Mouse (Mus musculus) spleen, adult 12 weeks (tissue): ENCODE results near the gene Olfr1347.
"Not testable (repeated sequence)": the region's sequence is repeated elsewhere in the genome, so short reads cannot be mapped to it uniquely, and the experiment has no call there.

Experiments used
- DNase-seq: peaks from one replicate; pipeline ENCODE4 v3.0.0; 2022; ENCODE audit warnings: low spot score

Olfr1347 gene

DNA sequence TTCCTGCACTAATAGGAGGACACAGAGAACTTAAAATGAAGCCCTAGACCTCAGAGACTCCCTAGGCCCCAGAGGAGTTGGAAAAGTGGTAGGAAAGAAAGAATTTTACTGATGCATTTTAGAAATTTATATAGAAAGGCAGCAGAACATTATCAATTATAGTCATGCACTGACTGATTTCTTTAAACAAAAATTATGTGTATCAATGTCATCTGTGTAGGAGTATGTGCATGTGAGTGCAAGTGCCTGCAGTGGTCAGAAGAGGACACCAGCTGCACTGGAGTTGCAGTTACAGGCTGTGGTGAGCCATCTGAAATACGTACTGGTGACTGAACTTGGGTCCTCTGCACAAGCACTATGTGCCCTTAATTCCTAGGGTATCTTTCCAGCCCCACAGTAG lies at the start of gene Olfr1347:
Gene Olfr1347, minus strand, starts transcription at position 101 of the 400 bp plus-strand sequence.
- DNase-seq: no peak

DNA sequence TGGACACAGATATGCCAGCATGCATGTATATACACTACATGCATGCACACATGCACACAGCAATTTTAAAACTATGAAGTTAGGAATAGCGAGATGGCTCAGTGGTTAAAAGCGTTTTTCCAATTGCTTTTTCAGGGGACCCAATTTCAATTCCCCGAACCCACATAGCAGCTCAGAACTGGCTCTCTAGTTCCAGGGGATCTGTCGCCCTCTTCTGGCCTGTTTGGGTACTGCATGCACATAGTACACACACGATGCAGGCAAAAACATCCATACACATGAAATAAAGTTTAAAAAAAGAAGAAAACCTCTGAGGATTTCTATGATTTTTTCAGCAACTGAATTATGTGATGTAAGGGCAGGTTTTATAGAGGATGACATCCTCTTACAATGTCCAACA lies 26.6 kb upstream of the Olfr1347 start:
- DNase-seq: no peak

DNA sequence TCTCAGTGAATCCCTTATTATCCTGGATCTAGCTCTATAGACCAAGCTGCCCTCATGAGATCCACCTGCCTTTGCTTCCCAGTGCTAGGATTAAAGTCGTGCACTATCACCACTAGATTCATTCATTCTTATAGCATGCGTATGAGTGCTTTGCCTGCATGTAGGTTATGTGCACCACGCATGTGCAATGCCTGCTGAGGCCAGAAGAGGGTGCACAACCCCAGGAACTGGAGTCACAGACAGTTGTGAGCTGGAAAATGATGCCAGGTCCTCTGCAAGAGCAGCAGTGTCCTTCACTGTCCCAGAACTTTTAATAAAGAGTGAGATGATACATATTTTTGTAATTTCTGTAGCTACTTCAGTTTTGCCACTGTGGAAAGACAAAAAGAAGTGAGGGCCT lies 25.4 kb upstream of the Olfr1347 start:
- DNase-seq: no peak

DNA sequence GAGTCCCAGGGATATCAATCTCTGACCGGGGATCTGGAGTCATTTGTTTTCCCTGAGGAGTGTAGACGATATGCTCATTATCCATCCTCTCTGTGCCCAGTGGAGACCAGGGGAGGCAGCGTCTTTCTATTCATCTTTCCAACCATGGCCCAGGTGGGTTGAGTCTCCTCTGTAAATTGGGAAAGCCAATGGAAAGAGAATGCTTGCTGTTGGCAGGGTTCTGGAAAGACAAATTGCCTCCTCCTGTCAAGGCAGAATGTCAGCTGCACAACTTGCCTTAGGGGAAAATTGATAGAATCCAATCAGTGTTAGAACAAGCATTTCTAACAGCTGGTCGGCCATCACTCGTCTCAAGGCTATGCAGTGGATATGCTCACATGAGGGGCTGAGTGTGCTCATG lies 23.3 kb upstream of the Olfr1347 start, which contains the start of gene Olfr1349:
Gene Olfr1349, minus strand, starts transcription at position 101 of the 400 bp plus-strand sequence.
- DNase-seq: no peak

DNA sequence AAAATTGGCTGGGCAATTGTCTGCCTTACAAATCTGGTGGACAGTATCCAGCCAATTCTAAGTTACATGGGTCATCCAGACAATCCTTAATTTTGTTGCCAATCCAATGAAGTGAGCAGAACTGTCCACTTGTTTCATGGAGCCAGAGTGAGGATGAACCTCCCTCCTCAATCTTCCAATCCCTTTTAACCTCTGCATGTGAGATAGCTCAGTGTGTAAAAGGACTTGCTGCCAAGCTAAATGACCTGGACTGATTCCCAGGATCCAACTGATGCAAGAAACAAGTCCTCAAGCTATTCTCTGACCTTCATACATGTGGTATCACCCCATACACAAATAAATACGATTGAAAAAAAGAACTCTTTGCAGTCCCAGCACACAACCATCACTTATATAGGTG lies 22.1 kb upstream of the Olfr1347 start:
- DNase-seq: no peak

DNA sequence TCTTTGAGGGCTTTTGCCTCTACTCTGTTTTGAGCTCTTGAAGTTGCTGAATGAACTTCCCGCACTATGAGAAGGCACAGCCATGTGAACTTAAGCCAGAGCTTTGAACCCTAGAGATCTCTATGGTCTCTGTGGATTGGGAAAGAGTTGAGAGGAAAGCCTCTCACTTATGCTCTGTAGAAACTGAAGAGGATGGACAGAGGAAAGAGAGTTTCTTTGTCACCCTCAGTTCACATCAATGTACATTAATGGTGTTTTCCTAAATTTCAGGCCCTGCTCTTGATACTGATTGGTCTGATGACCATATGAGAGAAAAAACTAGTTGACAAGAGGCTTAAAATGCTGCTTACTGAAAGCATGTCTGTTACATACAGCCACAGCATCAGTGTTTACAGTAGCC lies 9.1 kb upstream of the Olfr1347 start, which contains the start of gene Olfr1348:
Gene Olfr1348, minus strand, starts transcription at position 101 of the 400 bp plus-strand sequence.
- no peak for DNase-seq

DNA sequence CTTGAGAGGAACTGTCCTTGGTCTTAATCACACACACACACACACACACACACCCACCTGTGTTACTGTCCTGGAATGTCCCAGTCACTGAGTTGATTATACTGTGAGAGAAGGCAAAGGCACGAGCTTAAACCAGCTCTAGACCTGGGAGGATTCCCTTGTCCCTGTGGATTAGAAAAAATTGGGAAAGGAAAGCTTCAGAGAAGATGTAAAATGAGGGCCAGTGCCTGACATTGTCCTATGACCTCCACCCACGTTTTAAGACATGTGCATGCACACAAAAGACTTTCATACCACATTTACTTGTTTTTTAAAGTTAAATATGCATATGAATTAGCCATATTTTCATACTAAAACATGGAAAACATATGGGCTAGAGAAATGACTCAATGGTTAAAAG lies 12.7 kb downstream of the Olfr1347 start, which contains the start of gene Olfr5:
Gene Olfr5, minus strand, starts transcription at position 101 of the 400 bp plus-strand sequence.
- DNase-seq: no peak

DNA sequence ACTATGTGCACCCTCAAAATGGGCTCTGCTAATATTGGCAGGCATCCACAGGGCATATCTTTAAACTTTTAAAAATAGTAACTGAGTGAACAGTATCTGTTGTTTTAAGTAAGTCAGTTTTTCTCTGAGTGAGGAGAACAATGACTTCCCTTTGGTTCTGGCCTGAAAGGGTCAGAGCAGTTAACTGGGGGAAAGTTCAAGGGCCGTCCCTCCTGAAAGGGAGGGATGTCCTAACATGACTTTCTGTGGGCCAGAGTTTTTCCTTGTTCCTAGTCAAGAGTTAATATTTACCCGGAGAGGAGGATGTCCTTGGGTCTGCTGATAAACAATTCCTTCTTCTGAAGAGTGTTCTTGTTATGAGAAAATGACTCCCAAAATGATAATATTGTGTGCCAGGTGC lies 21.9 kb downstream of the Olfr1347 start:
- DNase-seq: not testable (repeated sequence)

DNA sequence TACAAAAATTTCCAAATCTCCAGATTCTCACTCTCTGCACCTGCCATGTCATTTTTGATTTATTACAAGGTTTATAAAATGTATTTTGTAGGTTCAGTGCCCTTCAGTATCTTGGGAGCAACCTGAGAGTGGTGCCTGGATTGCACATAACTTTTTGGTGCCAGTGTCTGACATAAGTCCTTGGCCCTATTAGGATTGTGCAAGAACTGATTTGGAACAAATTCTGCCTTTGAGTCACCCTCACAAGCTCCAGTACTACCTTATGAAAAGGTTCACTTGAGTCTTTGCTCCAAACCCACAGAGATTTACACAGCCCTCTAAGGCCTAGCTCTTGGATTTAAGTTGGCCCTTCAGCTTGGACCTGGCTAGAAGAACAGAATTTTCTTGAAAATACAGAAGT lies 32.6 kb downstream of the Olfr1347 start, which contains the start of gene Olfr1346:
Gene Olfr1346, plus strand, starts transcription at position 151 of the 400 bp plus-strand sequence.
- DNase-seq: no peak

DNA sequence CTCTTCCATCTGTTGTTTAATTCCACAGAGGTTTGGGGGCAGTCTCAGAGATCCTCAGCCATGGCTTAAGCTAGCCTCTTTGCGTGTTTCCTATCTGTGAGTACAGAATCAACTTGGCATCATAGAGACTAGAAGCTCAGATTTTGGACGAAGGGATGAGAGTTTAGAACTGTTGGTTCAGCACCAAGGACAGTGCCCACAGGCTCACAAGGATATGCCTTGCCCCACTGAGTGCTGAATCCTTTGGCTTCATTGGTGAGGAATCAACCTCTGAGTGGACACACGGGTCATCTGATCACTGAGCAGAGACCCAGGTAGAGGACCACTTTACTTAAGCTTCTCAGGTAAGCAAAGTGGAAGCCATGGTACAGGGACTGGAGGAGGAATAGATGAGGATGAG lies 43.2 kb downstream of the Olfr1347 start:
- DNase-seq: no peak

DNA sequence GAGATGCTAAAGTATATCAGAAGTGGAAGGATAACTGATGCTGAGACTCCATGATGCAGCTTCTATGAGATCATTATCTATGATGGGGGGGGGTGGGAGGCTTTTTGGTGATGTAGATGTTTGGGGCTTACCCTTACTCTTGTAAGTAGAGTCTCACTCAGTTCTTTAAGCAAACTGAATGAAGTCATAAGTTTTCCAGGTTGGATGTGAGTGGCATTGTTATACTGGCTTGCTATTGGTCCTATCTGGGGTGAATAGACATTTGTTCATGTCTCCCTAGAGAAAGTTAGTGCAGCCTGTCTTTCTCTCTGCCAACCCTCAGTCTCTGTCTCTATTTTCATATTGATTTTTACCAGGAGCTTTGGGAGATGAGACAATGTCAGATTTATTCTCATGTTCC lies 43.7 kb downstream of the Olfr1347 start, which contains the start of gene Olfr1336:
Gene Olfr1336, plus strand, starts transcription at position 301 of the 400 bp plus-strand sequence.
- no peak for DNase-seq

DNA sequence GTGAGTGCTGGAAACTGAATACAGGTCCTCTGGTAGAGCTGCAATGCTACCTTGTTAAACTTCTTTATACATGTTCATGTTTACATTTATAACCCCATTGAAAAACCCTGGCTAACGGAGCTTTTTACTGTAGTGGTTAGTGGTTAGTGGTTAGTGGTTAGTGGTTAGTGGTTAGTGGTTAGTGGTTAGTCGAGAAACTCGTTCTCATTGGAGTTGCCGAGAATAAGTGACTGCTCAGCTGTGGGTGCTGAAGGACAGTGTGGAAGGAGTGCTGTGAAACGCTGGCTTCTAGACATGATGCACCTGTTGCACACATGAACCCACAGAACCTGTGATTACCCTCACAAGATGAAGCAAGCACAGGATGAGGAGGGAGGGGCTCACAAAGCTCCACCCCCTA lies 51.8 kb downstream of the Olfr1347 start:
- no peak for DNase-seq

DNA sequence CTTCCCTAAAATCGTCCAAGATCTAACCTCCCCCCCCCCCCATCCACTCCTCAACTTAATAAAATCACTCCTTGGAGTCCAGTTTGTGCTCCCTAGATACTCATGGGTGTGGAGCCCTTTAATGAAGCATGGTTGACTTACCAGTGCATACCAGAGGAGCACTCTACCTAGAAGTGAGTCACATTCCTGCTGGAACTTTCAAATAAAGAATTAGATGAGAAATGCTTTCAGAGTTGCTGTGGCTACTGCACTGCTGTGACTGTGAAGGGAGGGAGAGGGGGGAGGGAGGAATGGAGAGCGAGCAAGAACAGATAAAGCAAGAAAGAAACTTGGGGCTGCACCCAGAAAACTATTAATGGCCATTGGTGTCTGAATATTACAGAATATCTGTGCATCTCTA lies 58.4 kb downstream of the Olfr1347 start:
- DNase-seq: no peak

DNA sequence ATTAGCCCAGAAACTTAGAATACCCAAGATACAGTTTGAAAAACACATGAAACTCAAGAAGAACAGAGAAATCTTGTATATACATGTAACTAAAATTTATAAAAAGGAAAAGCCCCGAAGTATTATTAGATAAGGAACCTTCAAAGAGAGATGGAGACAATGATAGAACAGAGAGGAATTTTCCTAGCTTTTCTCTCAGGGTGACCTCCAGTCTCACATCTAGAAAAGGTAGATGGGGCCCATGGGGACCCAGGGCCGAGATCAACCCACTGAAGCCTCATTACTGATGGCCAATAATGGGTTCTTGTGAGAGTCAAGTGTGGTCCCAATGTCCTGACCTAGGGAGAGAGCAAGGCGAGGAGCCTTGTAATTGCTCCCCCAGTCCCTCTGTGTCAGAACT lies 61.2 kb downstream of the Olfr1347 start, which contains the start of gene Olfr1344:
Gene Olfr1344, plus strand, starts transcription at position 301 of the 400 bp plus-strand sequence.
- DNase-seq: no peak
